Mouse (Mus musculus) intestine, postnatal 0 days (tissue): ENCODE results near the gene Adgrl1. TPM values are rescaled to one million over a fixed set of nuclear protein-coding genes. Genes with fewer than 3 reads are reported as not detected.

Experiments used
- ATAC-seq: fragments of 200-750 bp; cut with Nextera tagmentation; 2 replicates; pipeline ENCODE4 v1.8.0; 2017; ENCODE audit warnings: mild to moderate bottlenecking, moderate TSS enrichment, moderate library complexity
- H3K27ac ChIP-seq: fragments of 300-500 bp; sonication (generic); 2 replicates; pipeline ENCODE4 v1.5.1; 2014; ENCODE audit warnings: mild to moderate bottlenecking, low read depth, low read length, moderate library complexity
- H3K27me3 ChIP-seq: fragments of 300-500 bp; sonication (generic); replicated peaks from 2 replicates; pipeline ENCODE4 v1.6.1; 2014; ENCODE audit warnings: low read length, mixed read lengths; ENCODE audit not compliant: control insufficient read depth, insufficient read depth
- H3K36me3 ChIP-seq: fragments of 300-500 bp; sonication (generic); 2 replicates; pipeline ENCODE4 v1.6.1; 2014; ENCODE audit warnings: mild to moderate bottlenecking, moderate library complexity; ENCODE audit not compliant: control insufficient read depth, insufficient read depth
- H3K4me1 ChIP-seq: fragments of 300-500 bp; sonication (generic); replicated peaks from 2 replicates; pipeline ENCODE4 v1.6.1; 2014; ENCODE audit warnings: antibody characterized with exemption, low read length, mixed read lengths; ENCODE audit not compliant: control insufficient read depth, insufficient read depth
- H3K4me2 ChIP-seq: fragments of 300-500 bp; sonication (generic); replicated peaks from 2 replicates; pipeline ENCODE4 v1.6.1; 2014; ENCODE audit warnings: low read depth, mild to moderate bottlenecking, moderate library complexity
- H3K4me3 ChIP-seq: fragments of 300-500 bp; sonication (generic); 2 replicates; pipeline ENCODE4 v1.5.1; 2014; ENCODE audit warnings: low read depth, low read length
- H3K9ac ChIP-seq: fragments of 300-500 bp; sonication (generic); 2 replicates; pipeline ENCODE4 v1.6.1; 2014; ENCODE audit warnings: mild to moderate bottlenecking, low read depth, low read length
- H3K9me3 ChIP-seq: fragments of 300-500 bp; sonication (generic); 2 replicates; pipeline ENCODE4 v1.6.1; 2016; ENCODE audit warnings: mixed run types; ENCODE audit not compliant: control insufficient read depth
- CTCF ChIP-seq: sonication (generic); IDR thresholded peaks from 2 replicates; pipeline ENCODE4 v1.5.1; 2016; ENCODE audit warnings: low read depth, mild to moderate bottlenecking, control low read depth, antibody characterized with exemption, moderate library complexity
- WGBS: fragments of 180-500 bp; shearing (Covaris S2); extraction: QIAGEN DNeasy Blood & Tissue Kit; methylation state at CpG from one replicate; pipeline ENCODE4 v1.1.7; 2014; 5-methylcytosine and 5-hydroxymethylcytosine counted together
- polyA plus RNA-seq: library from polyadenylated mRNA; unstranded; fragments of >200 nt; fragmentation: Nextera tagmentation; extraction: Ambion mirVana; gene quantifications from 2 replicates; pipeline ENCODE4 v1.2.1, GENCODE M21; 2015

Gene Adgrl1
- polyA plus RNA-seq, 1 experiment from 2014 or later: 4.4 TPM

DNA sequence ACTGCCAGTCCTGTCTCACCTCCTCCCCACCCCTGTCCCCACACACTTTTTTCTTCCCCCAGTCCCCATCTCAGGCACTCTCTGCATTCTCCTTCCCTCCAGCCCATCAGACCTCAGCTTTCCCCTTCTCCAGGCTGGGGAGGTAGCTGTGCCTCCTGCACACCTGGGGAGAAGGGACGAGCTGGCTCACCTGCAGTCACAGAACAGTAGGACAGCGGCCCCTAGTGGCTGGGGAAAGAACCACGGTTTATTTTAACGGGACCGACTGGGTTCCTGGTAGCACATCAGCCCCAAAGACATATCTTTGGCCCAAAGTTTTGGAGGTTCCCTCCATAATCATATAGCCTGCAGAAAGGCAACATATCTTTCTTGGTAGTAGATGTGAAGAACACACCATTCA lies 6.0 kb upstream of the Adgrl1 start:
- Histone ChIP-seq H3K4me1 (no peaks in the 10 kb centered on the region), H3K27me3 (peaks cover 34% of the 10 kb centered on the region; the same call in 1 of the 2 replicates), H3K27ac (no peak overlapping the region), H3K4me2 (no peak overlapping the region), H3K36me3 (no peaks in the 10 kb centered on the region), H3K4me3 (no peak overlapping the region), H3K9me3 (no peaks in the 10 kb centered on the region), H3K9ac (no peak overlapping the region)
- ATAC-seq: no peak
- WGBS: under 1% methylated on average over 5 of the region's 5 CpGs
- TF ChIP-seq CTCF: peak; percentile 97

DNA sequence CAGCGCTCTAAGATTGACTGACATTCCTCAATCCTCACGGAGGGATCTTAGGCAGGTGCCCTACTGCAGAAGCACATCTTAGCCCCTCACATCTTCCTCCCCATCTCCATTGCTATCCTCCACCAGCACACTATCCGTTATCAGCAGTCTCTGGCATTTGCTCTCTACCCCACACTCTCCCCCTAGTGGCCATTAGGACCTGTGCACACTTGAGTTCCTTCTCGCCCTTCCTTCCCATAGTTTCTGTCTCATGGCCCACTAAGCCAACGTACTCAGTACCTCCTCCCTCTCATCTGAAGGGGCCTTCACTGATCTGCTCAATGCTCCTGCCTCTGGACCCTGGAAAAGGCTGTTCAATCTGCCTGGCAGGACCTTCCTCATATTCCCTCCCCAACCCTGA lies 4.0 kb upstream of the Adgrl1 start:
- Histone ChIP-seq H3K36me3 (no peaks in the 10 kb centered on the region), H3K4me2 (no peak overlapping the region), H3K4me3 (no peak overlapping the region), H3K9me3 (no peaks in the 10 kb centered on the region), H3K27ac (no peak overlapping the region), H3K9ac (no peak overlapping the region), H3K4me1 (no peaks in the 10 kb centered on the region), H3K27me3 (peaks cover 39% of the 10 kb centered on the region)
- peak; percentile 96 for TF ChIP-seq CTCF
- WGBS: 3% methylated on average over 5 of the region's 5 CpGs
- no peak for ATAC-seq

DNA sequence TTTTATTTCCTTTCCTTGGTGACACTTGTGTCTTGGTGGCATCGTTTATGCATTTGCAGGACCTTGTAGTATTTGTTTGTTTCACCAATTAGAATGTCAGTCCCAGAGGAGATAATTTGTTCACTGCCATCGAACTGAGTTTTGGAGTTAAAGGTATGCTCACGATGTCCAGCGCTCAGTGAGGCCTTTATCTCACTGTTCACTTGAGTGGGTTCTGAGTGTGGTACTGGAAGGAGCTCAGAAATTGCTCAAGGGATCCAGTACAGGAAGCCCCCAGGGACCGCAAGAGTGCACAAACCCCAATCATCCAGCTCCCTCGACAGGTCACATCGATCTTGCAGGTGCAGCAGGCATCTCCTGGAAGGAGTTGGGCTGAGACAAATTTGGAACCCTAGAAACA lies 3.4 kb upstream of the Adgrl1 start:
- Histone ChIP-seq H3K9ac (no peak overlapping the region), H3K9me3 (no peaks in the 10 kb centered on the region), H3K27me3 (peaks cover 44% of the 10 kb centered on the region), H3K27ac (no peak overlapping the region), H3K4me1 (no peaks in the 10 kb centered on the region), H3K4me2 (no peak overlapping the region), H3K4me3 (no peak overlapping the region), H3K36me3 (no peaks in the 10 kb centered on the region)
- ATAC-seq: no peak
- WGBS: 85% methylated on average over 7 of the region's 7 CpGs
- TF ChIP-seq CTCF: no peak

- no peak overlapping the region for H3K27ac ChIP-seq
- no peaks in the 10 kb centered on the region for H3K9me3 ChIP-seq
- peak; percentile 67 for TF ChIP-seq CTCF
- H3K9ac ChIP-seq: no peak overlapping the region
- H3K36me3 ChIP-seq: no peaks in the 10 kb centered on the region
- no peaks in the 10 kb centered on the region for H3K4me1 ChIP-seq
- 4% methylated on average over 26 of the region's 26 CpGs for WGBS
- no peak for ATAC-seq
- H3K4me2 ChIP-seq: peak overlapping the region; percentile 54
- H3K4me3 ChIP-seq: peak overlapping the region; percentile 17; the same call in 1 of the 2 replicates
- peaks cover 44% of the 10 kb centered on the region for H3K27me3 ChIP-seq
Measured at GRCm38 (mm10) chr8:83897211-83897610, 2.7 kb upstream of the Adgrl1 start.

- Histone ChIP-seq H3K9me3 (no peaks in the 10 kb centered on the region), H3K4me3 (peak overlapping the region; percentile 75), H3K27ac (no peak overlapping the region), H3K9ac (no peak overlapping the region), H3K27me3 (peaks cover 44% of the 10 kb centered on the region), H3K4me2 (peak overlapping the region; percentile 84), H3K4me1 (no peaks in the 10 kb centered on the region), H3K36me3 (no peaks in the 10 kb centered on the region)
- WGBS: 7% methylated on average over 10 of the region's 10 CpGs
- no peak for ATAC-seq
- no peak for TF ChIP-seq CTCF
Measured at GRCm38 (mm10) chr8:83898456-83898855, 1.4 kb upstream of the Adgrl1 start.

DNA sequence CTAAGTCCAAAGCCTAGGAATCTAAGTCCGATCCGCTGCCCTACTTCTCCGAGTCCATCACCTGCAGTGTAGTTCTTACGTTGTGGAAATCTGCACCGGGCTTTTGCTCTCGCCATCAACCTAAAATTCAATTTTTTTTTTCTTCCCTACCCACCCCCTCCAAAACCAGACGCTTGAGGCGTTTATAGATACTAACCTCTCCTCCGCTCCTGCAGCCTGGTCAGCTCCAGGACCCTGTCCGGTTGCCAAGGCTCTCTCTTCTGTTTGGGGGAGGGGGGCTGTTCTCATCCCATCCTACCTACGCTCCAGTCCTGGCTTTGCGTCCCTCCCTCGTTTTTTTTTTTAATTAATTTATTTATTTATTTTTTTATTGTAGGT lies 931 bp upstream of the Adgrl1 start:
- Histone ChIP-seq H3K9me3 (no peaks in the 10 kb centered on the region), H3K9ac (no peak overlapping the region), H3K4me1 (no peaks in the 10 kb centered on the region), H3K36me3 (no peaks in the 10 kb centered on the region), H3K4me2 (peak overlapping the region; percentile 84), H3K27me3 (peaks cover 42% of the 10 kb centered on the region), H3K4me3 (peak overlapping the region; percentile 75), H3K27ac (peak overlapping the region; percentile 80; the same call in 1 of the 2 replicates)
- 2% methylated on average over 13 of the region's 13 CpGs for whole genome bisulfite sequencing
- TF ChIP-seq CTCF: no peak
- peak; percentile 21 for ATAC-seq
